Mouse (Mus musculus): ENCODE results near the gene Cerkl.

GRCm38 (mm10) chr2:79460586-79460985, 4.0 kb upstream of the Cerkl start:
- TF ChIP-seq CTCF (IDR thresholded peaks at IDR 0.05): no peak
- TF ChIP-seq EP300 (IDR thresholded peaks at IDR 0.05): no peak

Measured in lung, postnatal 0 days (tissue).